Mouse (Mus musculus) lung, postnatal 0 days (tissue): ENCODE data around the gene Jade2. TPM values are rescaled to one million over a fixed set of nuclear protein-coding genes. Genes with fewer than 3 reads are reported as not detected.

Experiments used
- ATAC-seq: fragments of 200-750 bp; cut with Nextera tagmentation; 2 replicates; pipeline ENCODE4 v1.8.0; 2017; ENCODE audit warnings: moderate library complexity
- DNase-seq: peaks from one replicate; pipeline ENCODE4 v3.0.0-alpha.2; 2016; ENCODE audit warnings: low spot score
- H3K27ac ChIP-seq: fragments of 300-500 bp; sonication (generic); 2 replicates; pipeline ENCODE4 v1.5.1; 2014; ENCODE audit warnings: antibody characterized with exemption, mild to moderate bottlenecking, low read length, mixed read lengths
- H3K27me3 ChIP-seq: fragments of 300-500 bp; sonication (generic); replicated peaks from 2 replicates; pipeline ENCODE4 v1.6.1; 2014; ENCODE audit warnings: low read length, mixed read lengths; ENCODE audit not compliant: insufficient read depth
- H3K36me3 ChIP-seq: fragments of 300-500 bp; sonication (generic); 2 replicates; pipeline ENCODE4 v1.6.1; 2014; ENCODE audit warnings: low read length, mixed read lengths; ENCODE audit not compliant: insufficient read depth
- H3K4me1 ChIP-seq: fragments of 300-500 bp; sonication (generic); 2 replicates; pipeline ENCODE4 v1.6.1; 2014; ENCODE audit warnings: antibody characterized with exemption, low read depth, low read length, mixed read lengths; ENCODE audit not compliant: insufficient read depth
- H3K4me2 ChIP-seq: fragments of 300-500 bp; sonication (generic); replicated peaks from 2 replicates; pipeline ENCODE4 v1.6.1; 2014; ENCODE audit warnings: low read depth, mild to moderate bottlenecking, low read length, moderate library complexity, mixed read lengths
- H3K4me3 ChIP-seq: fragments of 300-500 bp; sonication (generic); 2 replicates; pipeline ENCODE4 v1.5.1; 2014; ENCODE audit warnings: low read depth, low read length
- H3K9ac ChIP-seq: fragments of 300-500 bp; sonication (generic); replicated peaks from 2 replicates; pipeline ENCODE4 v1.6.1; 2014; ENCODE audit warnings: low read depth, mild to moderate bottlenecking
- H3K9me3 ChIP-seq: fragments of 300-500 bp; sonication (generic); 2 replicates; pipeline ENCODE4 v1.6.1; 2016; ENCODE audit warnings: low read length, mixed read lengths
- CTCF ChIP-seq: IDR thresholded peaks from 2 replicates; pipeline ENCODE4 v1.5.1; 2016; ENCODE audit warnings: antibody characterized with exemption, mild to moderate bottlenecking
- EP300 ChIP-seq: IDR thresholded peaks from 2 replicates; pipeline ENCODE4 v1.6.1; 2016; ENCODE audit warnings: antibody characterized with exemption, mild to moderate bottlenecking, control low read depth
- WGBS: fragments of 180-500 bp; shearing (Covaris S2); extraction: QIAGEN DNeasy Blood & Tissue Kit; methylation state at CpG from one replicate; pipeline ENCODE4 v1.1.7; 2014; 5-methylcytosine and 5-hydroxymethylcytosine counted together
- polyA plus RNA-seq: library from polyadenylated mRNA; unstranded; fragments of >200 nt; fragmentation: Nextera tagmentation; extraction: Ambion mirVana; gene quantifications from 2 replicates; pipeline ENCODE4 v1.2.1, GENCODE M21; 2015

Jade2 gene
- polyA plus RNA-seq, 1 experiment from 2014 or later: 3.9 TPM

DNA sequence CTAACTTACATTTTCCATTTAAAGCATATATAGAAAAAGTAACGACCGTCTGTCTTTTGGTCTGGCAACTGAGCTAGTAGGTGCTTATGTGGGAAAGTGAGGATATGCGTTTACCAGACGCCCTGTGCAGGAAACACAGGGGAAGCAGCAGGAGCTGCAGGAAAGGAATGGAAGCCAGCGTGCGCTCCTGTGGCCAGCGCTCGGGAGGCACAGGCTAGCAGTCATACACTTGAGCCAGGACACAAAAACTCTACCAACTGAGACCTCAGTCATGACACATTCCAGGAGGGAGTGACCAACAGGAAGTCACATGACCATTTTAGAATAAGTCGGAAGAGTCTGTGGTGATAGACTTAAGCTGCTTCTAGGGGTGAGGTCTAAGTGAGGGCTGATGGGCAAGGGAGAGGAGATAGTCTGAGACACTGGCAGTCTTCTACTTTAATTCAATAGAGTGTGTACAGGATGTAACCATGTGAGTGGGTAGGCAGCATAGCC is 76.6 kb downstream of the Jade2 start:
- H3K4me1 ChIP-seq: no peaks in the 10 kb centered on the region
- 82% methylated on average over 9 of the region's 9 CpGs for WGBS
- no peak overlapping the region for H3K4me2 ChIP-seq
- no peak overlapping the region for H3K9ac ChIP-seq
- H3K36me3 ChIP-seq: peaks cover 10% of the 10 kb centered on the region; the same call in 1 of the 2 replicates
- H3K4me3 ChIP-seq: no peak overlapping the region
- ATAC-seq (no peak), DNase-seq (no peak)
- H3K27ac ChIP-seq: no peak overlapping the region
- TF ChIP-seq EP300: no peak
- TF ChIP-seq CTCF: no peak
- H3K27me3 ChIP-seq: no peaks in the 10 kb centered on the region
- H3K9me3 ChIP-seq: no peaks in the 10 kb centered on the region

DNA sequence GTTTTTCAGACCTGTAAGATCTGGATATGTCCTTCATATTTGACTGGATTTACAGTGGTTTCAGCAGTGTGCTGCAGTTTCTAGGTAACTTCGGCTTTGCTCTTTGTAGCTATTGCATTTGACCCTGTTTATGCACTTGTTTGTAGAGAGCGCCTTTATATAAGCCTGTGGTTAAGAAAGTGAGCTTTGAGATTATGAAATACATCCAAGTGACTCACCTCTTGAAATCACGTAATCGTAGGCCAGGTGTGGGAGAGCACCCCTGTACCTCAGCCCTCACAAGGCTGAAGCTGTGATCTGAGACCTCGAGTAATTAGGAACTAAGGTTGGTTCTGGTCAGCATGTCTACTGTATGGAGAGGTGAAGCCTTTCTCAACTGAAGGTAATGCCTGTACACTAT is 80.0 kb downstream of the Jade2 start:
- H3K4me1 ChIP-seq: no peaks in the 10 kb centered on the region
- no peak for TF ChIP-seq CTCF
- 0 out of 2 replicates have a peak, but pooled peaks have one; percentile 22 for TF ChIP-seq EP300

DNA sequence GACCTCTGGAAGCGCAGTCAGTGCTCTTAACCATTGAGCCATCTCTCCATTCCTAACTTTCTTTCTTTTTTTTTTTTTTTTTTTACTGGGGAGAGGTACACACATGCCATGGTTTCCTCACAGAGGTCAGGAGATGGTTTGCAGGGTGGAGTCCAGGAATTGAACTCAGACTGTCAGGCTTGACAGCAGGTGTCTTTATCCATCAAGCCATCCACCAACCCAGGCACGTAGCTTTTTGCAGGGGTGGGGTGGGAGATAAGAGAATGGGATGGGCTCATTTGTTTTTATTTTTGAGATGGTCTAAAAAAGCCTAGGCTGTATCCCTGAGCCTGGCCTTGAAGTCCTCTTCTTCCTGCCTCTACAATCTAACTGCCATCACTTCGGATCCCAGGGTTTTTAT is 81.9 kb downstream of the Jade2 start:
- H3K27ac ChIP-seq: no peak overlapping the region
- 87% methylated on average over 3 of the region's 3 CpGs for WGBS
- DNase-seq (no peak), ATAC-seq (no peak)
- no peak overlapping the region for H3K9ac ChIP-seq
- no peaks in the 10 kb centered on the region for H3K27me3 ChIP-seq
- TF ChIP-seq CTCF: no peak
- no peak for TF ChIP-seq EP300
- H3K36me3 ChIP-seq: no peaks in the 10 kb centered on the region
- H3K9me3 ChIP-seq: no peaks in the 10 kb centered on the region
- H3K4me1 ChIP-seq: no peaks in the 10 kb centered on the region
- H3K4me2 ChIP-seq: no peak overlapping the region
- H3K4me3 ChIP-seq: no peak overlapping the region

More for the DNA sequence above, 80.0 kb downstream of the Jade2 start:
- Histone ChIP-seq H3K27me3 (no peaks in the 10 kb centered on the region), H3K9ac (no peak overlapping the region), H3K27ac (no peak overlapping the region), H3K4me2 (no peak overlapping the region), H3K4me3 (no peak overlapping the region), H3K9me3 (no peaks in the 10 kb centered on the region), H3K36me3 (no peaks in the 10 kb centered on the region; the same call in 1 of the 2 replicates)
- peak; percentile 82 for ATAC-seq
- 63% methylated on average over 5 of the region's 5 CpGs for WGBS
- peak; percentile 68 for DNase-seq

DNA sequence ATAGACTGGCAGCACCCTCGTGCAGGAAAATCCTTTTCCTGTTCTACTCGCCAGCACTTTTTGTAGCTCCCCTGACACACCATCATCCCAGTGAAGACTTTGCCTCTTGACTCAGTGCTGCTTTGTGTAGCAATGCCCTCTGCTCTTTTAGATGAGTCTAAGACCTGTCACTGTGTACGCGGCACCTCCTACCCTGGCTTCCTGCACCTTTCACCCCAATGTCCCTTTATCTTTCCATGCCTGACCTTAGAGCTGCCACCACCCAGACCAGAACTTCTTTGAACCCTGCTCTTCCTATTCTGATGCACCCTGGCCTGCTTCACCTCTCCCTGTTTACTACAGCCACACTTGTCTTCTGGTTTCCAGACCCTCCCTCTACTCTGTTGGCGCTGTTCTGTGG is 89.2 kb downstream of the Jade2 start:
- DNase-seq (no peak), ATAC-seq (no peak)
- no peaks in the 10 kb centered on the region for H3K36me3 ChIP-seq
- no peak overlapping the region for H3K27ac ChIP-seq
- no peak for TF ChIP-seq EP300
- no peak for TF ChIP-seq CTCF
- H3K9me3 ChIP-seq: no peaks in the 10 kb centered on the region
- H3K9ac ChIP-seq: no peak overlapping the region
- H3K4me1 ChIP-seq: peaks cover 4% of the 10 kb centered on the region; the same call in 1 of the 2 replicates
- no peak overlapping the region for H3K4me3 ChIP-seq
- H3K27me3 ChIP-seq: no peaks in the 10 kb centered on the region
- no peak overlapping the region for H3K4me2 ChIP-seq
- WGBS: 59% methylated on average over 5 of the region's 5 CpGs

DNA sequence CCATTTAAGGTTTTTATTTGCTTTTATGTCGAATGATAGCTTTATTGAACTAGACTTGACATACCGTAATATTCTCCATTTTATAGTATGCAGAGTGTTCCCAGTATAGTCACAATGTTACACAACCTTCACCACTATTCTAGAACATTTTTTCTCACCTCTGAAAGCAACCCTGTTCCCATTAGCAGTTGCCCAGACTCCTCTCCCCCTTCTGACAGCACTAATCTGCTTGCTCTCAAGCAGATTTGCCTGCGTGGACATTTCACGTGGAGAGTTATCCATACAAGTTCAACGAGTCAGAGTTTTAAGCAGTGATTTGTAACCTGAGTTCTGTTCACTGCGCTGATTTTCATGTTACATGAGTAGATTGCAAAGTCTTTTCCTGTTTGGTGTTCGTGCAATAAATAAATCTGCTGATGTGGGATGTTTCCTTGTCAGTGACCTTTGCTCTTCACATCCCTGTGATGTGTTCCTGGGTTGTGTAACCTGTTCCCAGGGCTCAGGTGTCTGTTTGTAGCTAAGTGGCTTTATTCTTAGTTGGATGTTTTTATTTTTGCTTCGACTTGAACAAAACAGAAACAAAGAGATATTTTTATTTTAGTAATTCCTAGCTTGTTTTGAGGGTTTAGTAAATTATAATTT is 89.8 kb downstream of the Jade2 start:
- Histone ChIP-seq H3K4me3 (no peak overlapping the region), H3K9ac (no peak overlapping the region), H3K27me3 (no peaks in the 10 kb centered on the region), H3K9me3 (no peaks in the 10 kb centered on the region), H3K36me3 (no peaks in the 10 kb centered on the region), H3K27ac (no peak overlapping the region), H3K4me2 (no peak overlapping the region), H3K4me1 (peaks cover 8% of the 10 kb centered on the region; the same call in 1 of the 2 replicates)
- no peak for TF ChIP-seq EP300
- no peak for TF ChIP-seq CTCF
- WGBS: 67% methylated on average over 8 of the region's 8 CpGs
- DNase-seq: no peak
- ATAC-seq: no peak

DNA sequence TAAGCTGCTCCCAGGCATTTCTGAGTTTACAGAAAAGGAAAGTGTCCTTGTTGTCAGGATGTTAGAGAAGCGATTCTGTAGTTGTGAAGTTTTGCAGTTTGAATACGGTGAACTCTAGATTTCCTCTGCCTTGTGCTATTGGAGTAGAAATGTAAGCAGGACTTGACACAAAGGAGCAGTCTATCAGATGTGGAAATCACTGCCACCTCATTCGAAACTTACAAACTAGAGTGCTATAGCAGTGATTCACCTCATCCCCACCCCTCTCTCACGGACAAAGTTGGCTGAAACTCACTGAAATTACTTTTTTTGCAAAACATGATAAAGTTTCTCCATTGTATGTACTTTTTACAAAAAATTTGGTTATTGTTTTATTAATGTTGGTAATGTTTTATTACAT is 92.6 kb downstream of the Jade2 start:
- no peak for DNase-seq
- Histone ChIP-seq H3K36me3 (no peaks in the 10 kb centered on the region), H3K9me3 (no peaks in the 10 kb centered on the region), H3K4me3 (no peak overlapping the region), H3K27me3 (no peaks in the 10 kb centered on the region), H3K9ac (no peak overlapping the region), H3K27ac (no peak overlapping the region), H3K4me1 (peaks cover 8% of the 10 kb centered on the region; the same call in 1 of the 2 replicates), H3K4me2 (0 out of 2 replicates have a peak overlapping the region, but pooled peaks have one; percentile 87)
- 58% methylated on average over 4 of the region's 4 CpGs for WGBS
- no peak for TF ChIP-seq CTCF
- no peak for TF ChIP-seq EP300
- no peak for ATAC-seq
